Mouse (Mus musculus) CD4-positive, CD25-positive, alpha-beta regulatory T cell, adult 9 weeks (primary cell): ENCODE results near the gene Gm21725. TPM values are rescaled to one million over a fixed set of nuclear protein-coding genes. Genes with fewer than 3 reads are reported as not detected.

Experiments used
- polyA plus RNA-seq: library from polyadenylated mRNA; unstranded; fragments of 100-300 nt; shearing (Covaris generic); gene quantifications from one replicate; pipeline ENCODE4 v1.2.1, GENCODE M21; 2017

Gm21725 gene
- polyA plus RNA-seq, result not detected

GRCm38 (mm10) chrY:13348963-13349362 lies at the start of gene Gm21725:
Gene Gm21725 (minus strand): TSS chrY:13349063.

Other genes with a start within 250 kb of the Gm21725 start
- gene Gm21891, start 215.6 kb downstream of the Gm21725 start, polyA plus RNA-seq, result not detected
- not detected for gene Gm21425, start 187.1 kb downstream of the Gm21725 start, polyA plus RNA-seq
- not detected for gene Gm21828, start 125.1 kb downstream of the Gm21725 start, polyA plus RNA-seq
- gene Gm21440, start 96.7 kb downstream of the Gm21725 start, polyA plus RNA-seq, result not detected
- gene Gm21454, start 96.6 kb downstream of the Gm21725 start, polyA plus RNA-seq, result not detected
- gene Gm21866, start 116.5 kb upstream of the Gm21725 start, polyA plus RNA-seq, result not detected
- not detected for gene Gm20773, start 145.0 kb upstream of the Gm21725 start, polyA plus RNA-seq